Mouse (Mus musculus) stomach, postnatal 0 days (tissue): ENCODE results near the gene Prkce. TPM values are rescaled to one million over a fixed set of nuclear protein-coding genes. Genes with fewer than 3 reads are reported as not detected.
A peak's percentile ranks its signal among the peaks of the same experiment; 100 is the strongest.

Experiments used
- ATAC-seq: fragments of 200-750 bp; cut with Nextera tagmentation; 2 replicates; pipeline ENCODE4 v1.8.0; 2017; ENCODE audit not compliant: low FRiP score, low TSS enrichment
- DNase-seq: peaks from one replicate; pipeline ENCODE4 v3.0.0-alpha.2; 2016; ENCODE audit warnings: low spot score
- H3K27ac ChIP-seq: fragments of 300-500 bp; sonication (generic); replicated peaks from 2 replicates; pipeline ENCODE4 v1.5.1; 2014; ENCODE audit warnings: mild to moderate bottlenecking, control low read depth
- H3K27me3 ChIP-seq: fragments of 300-500 bp; sonication (generic); 2 replicates; pipeline ENCODE4 v1.6.1; 2014; ENCODE audit warnings: low read length; ENCODE audit not compliant: control insufficient read depth, insufficient read depth
- H3K36me3 ChIP-seq: fragments of 300-500 bp; sonication (generic); 2 replicates; pipeline ENCODE4 v1.6.1; 2014; ENCODE audit warnings: low read length, mixed read lengths; ENCODE audit not compliant: control insufficient read depth, insufficient read depth
- H3K4me1 ChIP-seq: fragments of 300-500 bp; sonication (generic); replicated peaks from 2 replicates; pipeline ENCODE4 v1.6.1; 2014; ENCODE audit warnings: antibody characterized with exemption; ENCODE audit not compliant: control insufficient read depth, insufficient read depth
- H3K4me2 ChIP-seq: fragments of 300-500 bp; sonication (generic); replicated peaks from 2 replicates; pipeline ENCODE4 v1.6.1; 2014; ENCODE audit warnings: low read depth, mild to moderate bottlenecking, control low read depth, moderate library complexity
- H3K4me3 ChIP-seq: fragments of 300-500 bp; sonication (generic); 2 replicates; pipeline ENCODE4 v1.5.1; 2014; ENCODE audit warnings: low read depth, low read length, control low read depth
- H3K9ac ChIP-seq: fragments of 300-500 bp; sonication (generic); 2 replicates; pipeline ENCODE4 v1.6.1; 2014; ENCODE audit warnings: mild to moderate bottlenecking, low read length, control low read depth, mixed read lengths
- H3K9me3 ChIP-seq: fragments of 300-500 bp; sonication (generic); 2 replicates; pipeline ENCODE4 v1.6.1; 2016; ENCODE audit warnings: low read length; ENCODE audit not compliant: control insufficient read depth
- CTCF ChIP-seq: IDR thresholded peaks from 2 replicates; pipeline ENCODE4 v1.5.1; 2016; ENCODE audit warnings: antibody characterized with exemption, low read depth, mild to moderate bottlenecking, moderate library complexity
- EP300 ChIP-seq: optimal IDR thresholded peaks from 2 replicates; pipeline ENCODE3; 2016; ENCODE audit warnings: antibody characterized with exemption
- WGBS: fragments of 180-500 bp; shearing (Covaris S2); extraction: QIAGEN DNeasy Blood & Tissue Kit; methylation state at CpG from one replicate; pipeline ENCODE4 v1.1.7; 2014; 5-methylcytosine and 5-hydroxymethylcytosine counted together
- polyA plus RNA-seq: library from polyadenylated mRNA; unstranded; fragments of >200 nt; fragmentation: Nextera tagmentation; extraction: Ambion mirVana; gene quantifications from 2 replicates; pipeline ENCODE4 v1.2.1, GENCODE M21; 2015

Gene Prkce
- polyA plus RNA-seq, 1 experiment from 2014 or later: 3.4 TPM

- WGBS: 75% methylated on average over 10 of the region's 10 CpGs
These were observed 31.8 kb upstream of the Prkce start for GRCm38 (mm10) chr17:86135835-86136234.

GRCm38 (mm10) chr17:86144537-86145078 is 23.0 kb upstream of the Prkce start:
- Histone ChIP-seq H3K27ac (0 out of 2 replicates have a peak overlapping the region, but pooled peaks have one; percentile 13), H3K27me3 (no peaks in the 10 kb centered on the region), H3K4me3 (peak overlapping the region; percentile 66), H3K4me1 (no peaks in the 10 kb centered on the region), H3K4me2 (peak overlapping the region; percentile 93), H3K9me3 (no peaks in the 10 kb centered on the region), H3K9ac (peak overlapping the region; percentile 76), H3K36me3 (no peaks in the 10 kb centered on the region)
- peak; percentile 25 for DNase-seq
- under 1% methylated on average over 33 of the region's 33 CpGs for WGBS
- TF ChIP-seq CTCF (no peak), EP300 (no peak)
- ATAC-seq: peak; percentile 76

More at GRCm38 (mm10) chr17:86135835-86136234, 31.8 kb upstream of the Prkce start:
- TF ChIP-seq EP300 (no peak), CTCF (peak; percentile 41)
- H3K4me2 ChIP-seq: no peak overlapping the region
- no peaks in the 10 kb centered on the region for H3K4me1 ChIP-seq
- H3K9ac ChIP-seq: no peak overlapping the region
- ATAC-seq (no peak), DNase-seq (no peak)
- peaks cover 10% of the 10 kb centered on the region; the same call in 1 of the 2 replicates for H3K36me3 ChIP-seq
- no peak overlapping the region for H3K27ac ChIP-seq
- H3K9me3 ChIP-seq: no peaks in the 10 kb centered on the region
- no peak overlapping the region for H3K4me3 ChIP-seq
- H3K27me3 ChIP-seq: no peaks in the 10 kb centered on the region

DNA sequence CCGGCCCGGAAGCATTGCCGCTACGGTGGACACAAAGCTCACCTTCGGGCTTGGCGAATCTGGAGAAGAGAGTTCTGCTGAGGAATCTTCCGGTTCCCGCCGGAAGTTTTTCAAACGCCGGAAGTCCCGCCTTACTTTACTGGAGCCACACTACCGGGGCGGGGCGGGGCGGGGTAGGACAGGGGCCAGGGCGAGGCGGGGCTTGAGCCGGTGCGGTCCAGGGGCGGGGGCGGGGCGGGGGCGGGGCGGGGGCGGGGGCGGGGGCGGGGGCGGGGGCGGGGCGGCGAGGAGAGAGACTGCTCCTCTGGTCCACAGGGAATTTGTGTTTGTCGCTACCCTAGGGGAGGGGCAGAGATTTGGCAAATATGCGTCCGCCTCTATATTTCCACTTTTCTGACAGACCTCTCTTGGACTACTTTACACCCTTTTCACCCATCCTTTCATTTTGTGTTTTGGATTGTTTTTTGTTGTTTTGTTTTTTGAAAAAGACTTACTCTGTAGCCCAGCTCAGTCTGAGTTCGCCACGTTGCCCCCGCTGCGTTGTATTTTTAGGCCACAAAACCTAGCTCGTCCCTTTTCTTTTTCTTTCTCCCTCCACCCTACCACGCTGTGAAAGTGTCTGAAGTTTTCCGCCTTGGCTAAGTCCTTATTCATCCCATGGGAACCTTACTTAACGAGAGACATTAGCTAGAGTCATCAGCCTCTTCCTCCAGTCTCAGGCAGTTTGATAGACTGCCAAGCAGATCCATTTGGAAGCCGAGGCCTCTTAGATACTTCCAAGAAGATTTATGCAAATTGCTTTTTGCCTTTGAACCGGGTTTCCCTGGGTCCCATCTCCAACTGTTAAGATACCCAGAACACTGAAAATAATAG is 22.3 kb upstream of the Prkce start, which contains the start of gene Srbd1:
Gene Srbd1 (minus strand): TSS at position 97 of the 873 bp plus-strand sequence.
- H3K9ac ChIP-seq: peak within 1 kb of the TSS; percentile 76
- WGBS: 2% methylated on average over 37 of the region's 45 CpGs
- no peaks in the 10 kb centered on the region for H3K9me3 ChIP-seq
- H3K4me1 ChIP-seq: no peaks in the 10 kb centered on the region
- peak within 1 kb of the TSS; percentile 66 for H3K4me3 ChIP-seq
- ATAC-seq (peak; percentile 96), DNase-seq (peak; percentile 96)
- H3K27me3 ChIP-seq: no peaks in the 10 kb centered on the region
- H3K36me3 ChIP-seq: no peaks in the 10 kb centered on the region
- H3K4me2 ChIP-seq: peak within 1 kb of the TSS; percentile 93
- TF ChIP-seq EP300: no peak
- no peak for TF ChIP-seq CTCF
- H3K27ac ChIP-seq: peak within 1 kb of the TSS; percentile 73

DNA sequence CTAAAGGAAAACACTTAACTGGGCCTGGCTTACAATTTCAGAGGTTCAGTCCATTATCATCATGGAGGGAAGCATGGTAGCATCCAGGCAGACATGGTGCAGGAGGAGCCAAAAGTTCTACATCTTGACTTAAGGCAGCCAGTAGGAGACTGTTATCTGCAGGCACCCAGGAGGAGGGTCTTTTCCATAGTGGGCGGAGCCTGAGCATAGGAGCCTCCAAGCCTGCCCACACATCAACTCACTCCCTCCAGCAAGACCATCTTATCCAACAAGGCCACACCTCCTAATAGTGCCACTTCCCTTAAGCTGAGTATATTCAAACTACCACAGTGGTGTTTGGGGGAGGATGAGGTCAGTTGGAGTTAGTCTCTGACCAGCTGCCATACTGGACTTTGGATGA is 17.9 kb upstream of the Prkce start:
- no peak overlapping the region for H3K27ac ChIP-seq
- DNase-seq: no peak
- H3K27me3 ChIP-seq: no peaks in the 10 kb centered on the region
- 92% methylated on average over 1 of the region's 1 CpGs for WGBS
- H3K4me1 ChIP-seq: no peaks in the 10 kb centered on the region
- no peak overlapping the region for H3K9ac ChIP-seq
- ATAC-seq: no peak
- H3K4me2 ChIP-seq: no peak overlapping the region
- H3K9me3 ChIP-seq: no peaks in the 10 kb centered on the region
- no peak for TF ChIP-seq EP300
- TF ChIP-seq CTCF: no peak
- H3K4me3 ChIP-seq: no peak overlapping the region
- no peaks in the 10 kb centered on the region for H3K36me3 ChIP-seq

DNA sequence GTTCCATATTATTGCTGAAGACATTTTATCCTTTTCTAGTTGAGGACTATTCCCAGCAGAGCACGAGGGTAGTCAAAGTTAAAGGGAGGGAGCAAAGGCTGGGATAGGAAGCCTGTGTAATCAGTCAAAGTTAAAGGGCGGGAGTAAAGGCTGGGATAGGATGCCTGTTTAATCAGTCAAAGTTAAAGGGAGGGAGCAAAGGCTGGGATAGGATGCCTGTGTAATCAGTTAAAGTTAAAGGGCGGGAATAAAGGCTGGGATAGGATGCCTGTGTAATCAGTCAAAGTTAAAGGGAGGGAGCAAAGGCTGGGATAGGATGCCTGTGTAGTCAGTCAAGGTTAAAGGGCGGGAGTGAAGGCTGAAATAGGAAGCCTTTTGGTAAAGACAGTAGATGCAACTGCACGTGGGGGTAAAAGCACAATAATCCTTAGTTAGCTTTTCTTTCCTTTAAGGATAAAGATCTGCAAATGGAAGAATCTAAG is 16.7 kb upstream of the Prkce start:
- ATAC-seq (peak; percentile 96), DNase-seq (peak; percentile 76)
- Histone ChIP-seq H3K27ac (no peak overlapping the region), H3K9me3 (no peaks in the 10 kb centered on the region), H3K9ac (no peak overlapping the region), H3K4me2 (no peak overlapping the region), H3K4me1 (no peaks in the 10 kb centered on the region), H3K4me3 (no peak overlapping the region), H3K27me3 (no peaks in the 10 kb centered on the region), H3K36me3 (no peaks in the 10 kb centered on the region)
- WGBS: 9% methylated on average over 5 of the region's 5 CpGs
- no peak for TF ChIP-seq CTCF
- peak; percentile 97 for TF ChIP-seq EP300
